ENCODE assay signal across 8 mouse cellular contexts in the genomic region with DNA sequence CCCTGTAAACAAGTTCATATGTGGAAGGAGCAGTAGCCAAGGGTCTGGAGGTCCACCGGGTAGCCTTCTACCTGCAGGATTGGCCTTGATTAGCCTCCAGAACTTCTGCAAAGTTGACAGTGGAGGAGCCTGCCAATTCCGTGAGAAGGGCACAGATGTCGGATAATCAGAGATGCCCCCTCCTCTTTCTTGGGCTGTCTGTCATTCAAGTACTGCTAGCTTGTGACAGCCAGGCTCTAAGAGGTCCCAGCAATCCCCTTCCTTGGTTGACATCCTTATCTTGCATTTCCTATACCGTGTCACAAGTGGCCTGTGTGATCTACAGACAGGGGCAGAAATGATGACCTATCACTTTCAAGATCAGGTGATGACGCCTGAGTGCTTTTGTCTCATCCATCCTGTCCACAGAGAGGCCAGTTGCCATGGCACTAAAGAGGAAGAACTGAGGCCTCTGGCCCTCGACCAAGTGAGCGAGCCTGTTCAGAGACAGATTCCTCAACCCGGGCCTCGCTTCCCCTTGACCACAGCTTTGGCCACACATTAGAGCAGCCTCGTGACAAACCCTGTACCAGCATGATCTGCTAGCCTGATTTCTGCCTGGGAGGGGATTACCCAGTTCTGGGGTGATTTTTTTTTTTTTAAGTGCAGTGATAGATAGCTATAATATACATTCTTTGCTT. TPM values are rescaled to one million over a fixed set of nuclear protein-coding genes. Genes with fewer than 3 reads are reported as not detected.
DNase-seq lines count a peak whose midpoint lies in the region.

No protein-coding gene starts in this region.

- intact Hi-C loops in heart, postnatal 14 days (cut with DNase I): loop anchor here (5.0 to 10.0 kb wide), 3 partner anchors 64 to 131 kb away; a partner anchor contains a TSS
- intact Hi-C loops in gastrocnemius, postnatal 36 days (cut with DNase I): loop anchor here (5.0 kb wide), 4 partner anchors 44 to 181 kb away; a partner anchor contains a TSS

- peak; percentile 73 for DNase-seq in layer of hippocampus, adult 11-12 months (ENCODE audit: low spot score)
- no peak for DNase-seq in layer of hippocampus, postnatal 36 days
- DNase-seq in 3134 (ENCODE audit: extremely low read depth, insufficient read length, low spot score): peak; percentile 32
- peak; percentile 84 for DNase-seq in CD4-positive helper T cell, adult 2 months (ENCODE audit: low read depth, low spot score)
- DNase-seq in heart, postnatal 14 days: peak; percentile 25 to 35
- DNase-seq in liver: no peak
- DNase-seq in frontal cortex, postnatal 36 days (ENCODE audit: low spot score in 2 of 2): no peak
- no peak for DNase-seq in gastrocnemius, postnatal 36 days

RNA-seq across cellular contexts. Expression of a gene that starts 10.6 kb away (rescaled TPM):
- 1 to 10 TPM; 2.1 to 2.3 TPM for total RNA-seq in layer of hippocampus, postnatal 36 days (2021)
- total RNA-seq in heart, postnatal 14 days (2021): under 1 TPM; 0.62 to 0.80 TPM
- total RNA-seq in gastrocnemius, postnatal 36 days (2021): under 1 TPM in 1 of 2 experiments, not detected in 1; 0.25 TPM

RNA-seq across cellular contexts. Expression of a gene that starts 12.9 kb away (rescaled TPM):
- total RNA-seq in layer of hippocampus, postnatal 36 days (2021): under 1 TPM in 1 of 2 experiments, not detected in 1; 0.23 TPM
- total RNA-seq in heart, postnatal 14 days (2021): 10 to 100 TPM in 1 of 2 experiments, 1 to 10 TPM in 1; 1.2 to 12.3 TPM
- total RNA-seq in gastrocnemius, postnatal 36 days (2021): 1 to 10 TPM in 1 of 2 experiments, not detected in 1; 2.8 TPM

RNA-seq across cellular contexts. Expression of a gene that starts 19.0 kb away (rescaled TPM):
- 1,000 to 10,000 TPM; 1,023 to 1,087 TPM for total RNA-seq in layer of hippocampus, postnatal 36 days (2021)
- 100 to 1,000 TPM; 369 to 378 TPM for total RNA-seq in heart, postnatal 14 days (2021)
- total RNA-seq in gastrocnemius, postnatal 36 days (2021): 100 to 1,000 TPM; 101 to 129 TPM

RNA-seq across cellular contexts. Expression of a gene that starts 30.2 kb away (rescaled TPM):
- 100 to 1,000 TPM; 630 to 652 TPM for total RNA-seq in layer of hippocampus, postnatal 36 days (2021)
- 100 to 1,000 TPM; 214 to 217 TPM for total RNA-seq in heart, postnatal 14 days (2021)
- total RNA-seq in gastrocnemius, postnatal 36 days (2021): 100 to 1,000 TPM; 201 to 209 TPM

RNA-seq across cellular contexts. Expression of a gene that starts 37.2 kb away (rescaled TPM):
- total RNA-seq in layer of hippocampus, postnatal 36 days (2021): 100 to 1,000 TPM; 180 to 187 TPM
- 1 to 10 TPM; 1.8 to 2.4 TPM for total RNA-seq in heart, postnatal 14 days (2021)
- total RNA-seq in gastrocnemius, postnatal 36 days (2021): under 1 TPM; 0.12 to 0.23 TPM

Comparison
In these comparisons a context has a peak if more than half of its experiments do, and no peak if none do; other contexts are left out.
1. DNase-seq: peak in layer of hippocampus, adult 11-12 months (single experiment), 3134 (single experiment), CD4-positive helper T cell, adult 2 months (single experiment) and heart, postnatal 14 days (2 of 2); none in layer of hippocampus, postnatal 36 days (0 of 2), liver (single experiment), frontal cortex, postnatal 36 days (0 of 2) and gastrocnemius, postnatal 36 days (0 of 2).